Mouse (Mus musculus) gonadal fat pad, adult 2 months (tissue): ENCODE data around the gene Tcerg1l. TPM values are rescaled to one million over a fixed set of nuclear protein-coding genes. Genes with fewer than 3 reads are reported as not detected.

ENCODE experiments used
- DNase-seq: peaks from one replicate; pipeline ENCODE4 v3.0.0-alpha.2; 2012; ENCODE audit warnings: low read depth
- polyA plus RNA-seq: library from polyadenylated mRNA; depleted of rRNA; stranded (reverse); fragments of >200 nt; gene quantifications from 2 replicates; pipeline ENCODE4 v1.2.3, GENCODE M21; 2012

Tcerg1l gene
- polyA plus RNA-seq, 1 experiment = 0.43 TPM

DNA sequence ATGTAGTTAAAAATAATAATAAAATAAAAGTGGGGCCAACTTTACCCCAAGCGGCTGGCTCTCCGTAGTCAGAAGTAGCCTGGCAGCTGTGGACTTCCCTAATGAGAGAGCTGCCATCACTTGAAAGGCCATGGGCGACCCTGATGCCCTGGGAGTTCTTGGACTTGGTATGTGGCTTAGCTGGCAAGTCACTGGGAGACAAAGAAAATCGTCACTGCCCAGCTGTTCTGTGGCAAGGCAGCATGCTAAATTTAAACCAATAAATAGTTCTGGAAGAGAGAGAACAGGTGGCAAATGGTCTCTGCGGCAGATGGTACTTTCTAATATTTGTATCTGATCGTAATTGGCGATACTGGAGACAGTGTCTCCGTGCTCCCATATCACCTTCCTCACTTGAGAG, 40.1 kb downstream of the Tcerg1l start:
- no peak for DNase-seq

DNA sequence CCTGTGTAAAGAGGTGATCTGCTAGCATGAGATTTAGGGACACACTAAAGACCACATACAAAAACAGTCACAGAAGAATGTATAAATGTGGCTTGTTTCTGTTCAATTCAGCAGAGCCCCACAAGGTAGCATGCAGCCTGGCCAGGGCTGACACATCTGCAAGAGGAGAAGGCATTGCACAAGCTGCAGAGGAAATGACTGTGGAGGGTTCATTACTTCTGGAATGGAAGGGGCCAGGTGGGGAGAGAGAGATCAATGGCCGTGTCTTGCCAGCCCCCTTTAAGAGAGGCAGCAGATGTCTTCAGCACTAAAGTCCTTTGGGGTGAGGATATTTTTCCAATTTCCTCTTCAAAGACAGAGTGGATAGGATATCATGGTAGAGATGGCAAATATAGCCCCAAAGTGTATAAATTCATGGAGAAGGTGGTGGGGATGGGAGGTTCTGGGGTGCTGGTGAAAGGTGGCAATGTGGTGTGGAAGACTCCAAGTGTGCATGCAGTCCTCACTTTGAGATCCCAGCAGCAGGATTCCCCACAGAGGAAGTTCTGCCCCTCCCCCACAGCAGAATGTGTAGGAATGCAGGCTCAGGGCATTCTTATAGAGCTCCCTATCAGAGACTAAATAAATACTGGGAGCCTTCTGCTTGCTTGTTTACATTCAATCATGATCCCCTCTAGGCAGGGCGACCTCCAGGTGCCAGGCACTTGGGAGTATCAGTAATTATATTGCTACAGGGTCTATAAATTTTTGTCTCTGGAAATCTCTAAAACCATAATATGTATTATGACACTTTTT, 40.7 kb downstream of the Tcerg1l start:
- no peak for DNase-seq

DNA sequence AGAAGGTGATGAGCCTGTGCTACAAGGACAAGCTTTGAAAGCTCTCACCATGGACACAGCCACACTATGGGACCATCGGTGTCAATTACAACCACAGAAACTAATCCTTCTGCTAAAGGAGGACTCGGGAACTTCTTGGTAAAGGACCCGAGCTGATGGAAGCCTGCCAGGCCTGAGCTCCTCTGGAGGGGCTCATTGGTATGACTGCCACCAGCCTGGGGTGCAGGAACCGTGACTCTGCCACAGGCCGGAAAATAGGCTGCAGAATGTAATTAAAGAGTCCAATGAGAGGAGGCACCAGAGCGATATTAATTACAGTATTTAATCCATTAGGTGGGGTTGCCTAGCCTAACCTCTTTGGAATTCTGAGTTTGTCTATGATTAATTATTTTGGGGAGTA, 52.1 kb downstream of the Tcerg1l start:
- no peak for DNase-seq

DNA sequence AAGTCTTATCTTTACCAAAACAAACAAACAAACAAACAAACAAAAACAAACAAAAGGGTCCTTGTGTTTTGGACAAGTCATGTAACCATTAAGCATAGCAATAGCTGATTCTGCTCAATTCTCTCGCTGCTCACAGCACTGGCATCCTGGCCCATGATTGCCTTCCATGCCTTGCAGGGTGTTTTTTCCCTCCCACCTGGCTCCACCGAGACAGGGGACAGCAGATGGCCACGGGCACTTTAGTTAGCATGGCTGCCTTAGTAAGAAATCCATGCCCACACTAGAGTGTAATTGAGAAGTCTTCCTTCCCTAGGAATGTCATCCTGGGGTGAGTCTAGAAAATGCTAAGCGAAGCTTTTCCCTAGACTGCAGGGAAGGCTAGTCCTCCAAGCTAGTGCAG, 59.1 kb downstream of the Tcerg1l start:
- DNase-seq = no peak

DNA sequence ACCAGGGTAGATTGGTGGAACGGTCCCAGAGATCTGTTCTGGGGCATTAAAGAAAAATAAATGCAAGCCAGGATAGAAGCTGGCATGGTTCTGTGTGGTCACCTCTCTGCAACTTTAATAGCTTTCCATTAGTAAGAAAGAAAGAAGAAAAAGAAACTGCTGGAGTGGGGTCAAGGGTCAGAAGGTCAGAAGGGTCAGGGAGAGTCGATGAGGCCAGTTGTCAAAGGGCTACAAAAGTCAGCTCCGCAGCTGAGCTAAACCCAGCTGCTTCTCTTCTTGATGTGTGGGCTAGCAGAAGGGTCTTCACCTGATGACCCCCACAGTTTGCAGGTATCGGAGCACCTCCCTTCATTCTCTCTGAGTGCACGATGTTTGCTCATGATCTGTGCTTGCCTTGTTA, 59.6 kb downstream of the Tcerg1l start:
- no peak for DNase-seq

DNA sequence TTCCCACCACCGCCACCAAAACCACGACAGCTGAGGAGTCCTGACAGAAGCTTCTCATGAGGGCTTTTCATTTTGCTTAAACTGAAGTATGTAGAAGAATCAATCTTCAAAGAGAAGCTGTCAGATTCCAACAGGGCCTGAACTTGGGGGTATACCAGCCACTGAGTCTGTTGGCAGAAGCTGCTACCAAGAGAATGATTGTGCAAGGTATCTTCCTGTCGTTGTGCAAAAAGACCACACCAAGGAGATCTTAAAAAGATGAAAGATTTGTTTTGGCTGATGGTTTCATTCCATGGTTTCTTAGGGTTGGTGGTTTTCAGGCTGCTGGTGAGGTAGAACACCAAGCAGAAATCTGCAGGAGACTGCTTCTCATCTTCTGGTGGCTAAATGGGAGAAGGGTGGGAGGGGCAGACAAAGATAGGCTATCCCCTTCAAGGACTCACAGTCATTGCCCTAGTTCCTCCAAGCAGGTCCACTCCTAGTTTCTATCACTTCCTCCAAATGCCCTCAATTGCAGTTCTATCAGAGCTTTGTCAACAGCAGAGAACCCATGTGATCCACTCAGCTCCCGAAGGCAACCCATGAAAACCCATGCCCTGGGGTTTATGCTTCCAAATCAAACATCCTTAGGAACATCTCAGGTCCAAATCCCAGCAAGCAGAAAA, 64.9 kb downstream of the Tcerg1l start:
- no peak for DNase-seq

DNA sequence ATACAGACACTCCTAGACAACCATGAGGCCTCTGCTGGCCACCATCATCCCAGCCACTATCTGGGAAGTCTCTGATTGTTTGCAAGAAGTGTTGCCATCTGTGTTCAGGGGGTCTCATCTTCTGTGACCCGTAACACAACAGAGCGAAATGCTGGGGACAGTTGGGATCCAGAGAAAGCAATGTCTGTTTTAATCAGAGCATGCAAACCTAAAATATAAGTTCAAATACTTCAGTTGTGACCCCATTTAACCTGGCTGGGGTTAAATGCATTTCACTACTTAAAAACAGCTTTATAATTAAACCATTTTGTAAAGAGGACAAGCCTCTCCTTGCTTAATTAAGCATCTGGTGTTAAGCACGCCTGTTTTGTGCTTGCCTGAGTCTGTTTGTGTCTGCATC, 66.3 kb downstream of the Tcerg1l start:
- DNase-seq = no peak

DNA sequence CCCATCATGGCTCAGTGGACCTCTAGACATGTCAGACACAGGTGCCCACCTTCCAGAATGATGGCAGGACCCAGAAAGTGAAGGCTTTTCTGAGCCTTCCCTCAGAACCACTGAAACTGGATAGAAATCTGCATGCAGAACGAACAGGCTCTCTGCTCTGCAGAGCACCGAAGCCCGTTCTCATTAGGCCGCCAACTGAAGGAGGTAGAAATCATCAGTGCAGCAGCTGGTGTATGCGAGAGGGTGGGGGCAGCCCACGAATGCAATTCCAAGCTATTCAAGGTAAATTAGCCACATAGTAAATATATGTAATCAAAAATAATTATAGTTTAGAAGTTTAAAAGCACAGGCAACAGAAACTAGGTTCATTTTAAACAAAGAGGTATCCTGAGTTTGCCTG, 68.9 kb downstream of the Tcerg1l start:
- DNase-seq = no peak

DNA sequence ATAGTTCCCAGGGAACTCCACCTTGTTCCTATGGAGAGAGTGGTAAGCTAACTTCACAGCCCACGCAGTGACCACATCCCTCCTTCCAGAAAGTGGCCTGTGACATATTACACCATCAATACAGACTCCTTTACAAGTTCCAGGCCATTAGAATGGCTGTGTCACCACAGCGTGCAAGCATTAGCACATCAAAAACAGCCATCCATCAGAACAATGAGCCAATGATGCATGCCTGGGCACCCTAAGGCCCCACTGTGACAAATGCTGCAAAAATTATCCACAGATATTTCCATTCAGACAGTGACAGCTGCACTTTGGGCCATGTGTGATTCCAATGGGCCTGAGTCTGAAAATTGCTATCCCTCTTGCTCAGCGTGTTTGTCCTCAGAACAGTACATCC, 70.8 kb downstream of the Tcerg1l start:
- no peak for DNase-seq

DNA sequence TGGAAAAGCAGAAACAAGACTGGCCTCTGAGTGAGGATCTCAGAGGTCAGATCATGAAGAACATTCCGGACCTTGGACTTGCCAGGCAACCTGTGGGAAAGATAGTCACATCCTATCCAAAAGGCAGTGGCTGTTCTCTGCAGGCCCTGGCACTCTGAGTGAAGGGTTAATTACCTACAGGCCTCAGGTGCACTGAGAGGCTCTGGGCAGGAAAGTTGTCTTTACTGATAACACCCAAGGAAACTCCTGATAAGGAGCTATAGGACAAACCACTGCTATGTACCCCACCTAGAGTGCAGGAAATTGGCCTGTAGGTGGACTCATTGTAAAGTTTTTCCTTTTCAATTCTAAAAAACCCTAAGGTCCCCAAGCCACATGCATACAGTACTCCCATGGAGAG, 83.8 kb downstream of the Tcerg1l start:
- DNase-seq = no peak

DNA sequence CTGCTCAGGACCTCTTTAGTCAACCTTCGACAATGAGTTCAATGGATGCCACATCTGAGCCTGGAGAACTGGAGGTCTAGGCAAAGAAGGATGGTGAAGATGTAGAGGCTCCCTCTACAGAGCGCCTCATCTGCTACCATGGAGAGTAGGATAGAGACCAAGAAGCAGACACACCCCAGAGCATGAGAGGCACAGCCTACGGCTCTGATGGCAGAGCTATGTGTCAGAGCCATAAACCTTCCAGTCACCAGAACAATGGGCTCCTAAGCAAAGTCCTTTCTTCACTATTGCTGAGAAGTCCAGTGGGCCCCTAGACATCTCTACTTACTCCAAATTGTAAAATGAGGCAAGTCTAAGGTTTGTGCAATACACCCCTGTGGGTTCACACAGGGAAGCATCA, 91.4 kb downstream of the Tcerg1l start:
- no peak for DNase-seq

DNA sequence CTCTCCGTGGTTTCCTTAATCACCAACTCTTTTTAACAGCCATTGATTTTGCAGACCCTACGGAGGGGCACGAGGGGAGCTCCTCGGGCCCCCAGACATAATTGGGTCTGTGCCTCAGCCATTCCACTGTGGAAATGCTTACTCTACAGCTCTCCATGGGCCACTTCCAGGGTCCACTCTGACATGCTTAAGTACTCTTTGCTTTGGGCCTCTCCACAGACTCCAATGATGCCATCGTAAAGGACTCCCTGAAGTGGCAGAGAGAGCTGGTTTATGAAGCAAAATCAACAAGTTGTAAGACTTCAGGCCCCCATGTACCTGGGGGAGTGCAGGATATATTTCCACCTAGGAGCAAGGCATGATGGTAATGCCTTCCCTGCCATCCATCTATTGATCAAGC, 112.7 kb downstream of the Tcerg1l start:
- DNase-seq = no peak

DNA sequence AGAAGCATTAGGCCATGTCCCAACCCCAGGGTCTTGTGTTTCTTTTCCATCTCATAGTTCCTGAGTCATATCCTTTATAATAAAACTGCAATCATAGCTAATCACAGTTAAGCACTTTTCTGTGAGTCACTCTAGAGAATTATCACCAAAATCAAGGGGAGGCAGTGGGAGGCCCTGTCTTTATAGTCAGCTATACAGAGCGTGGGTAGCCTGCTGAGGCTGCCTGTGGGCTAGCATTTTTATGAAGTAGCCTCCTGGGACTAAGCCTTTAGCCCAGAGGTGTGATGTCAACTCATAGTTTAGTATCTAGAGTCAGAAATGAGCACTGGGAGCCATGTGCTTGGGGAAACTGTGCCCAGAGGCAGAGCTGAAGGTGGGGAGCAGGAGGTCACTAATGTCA, 122.3 kb downstream of the Tcerg1l start:
- no peak for DNase-seq

DNA sequence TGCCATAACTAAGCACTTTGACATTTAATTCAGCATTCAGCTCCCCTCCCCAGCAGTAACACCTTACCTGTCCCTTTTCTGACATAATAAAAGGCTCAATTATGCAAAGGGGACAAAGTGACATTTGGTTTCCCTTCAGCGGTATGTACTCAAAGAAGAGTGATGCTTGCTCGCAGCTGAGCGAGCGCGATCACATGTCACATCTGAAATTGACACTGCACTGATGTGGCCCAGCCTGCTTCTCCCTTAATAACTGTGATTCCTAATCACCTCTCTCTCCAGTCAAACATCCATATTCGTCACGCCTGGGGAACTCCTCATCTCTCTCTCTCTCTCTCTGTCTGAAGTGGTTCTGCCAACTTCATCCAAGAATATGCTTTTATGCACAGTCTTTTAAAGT, 126.2 kb downstream of the Tcerg1l start:
- DNase-seq = no peak

DNA sequence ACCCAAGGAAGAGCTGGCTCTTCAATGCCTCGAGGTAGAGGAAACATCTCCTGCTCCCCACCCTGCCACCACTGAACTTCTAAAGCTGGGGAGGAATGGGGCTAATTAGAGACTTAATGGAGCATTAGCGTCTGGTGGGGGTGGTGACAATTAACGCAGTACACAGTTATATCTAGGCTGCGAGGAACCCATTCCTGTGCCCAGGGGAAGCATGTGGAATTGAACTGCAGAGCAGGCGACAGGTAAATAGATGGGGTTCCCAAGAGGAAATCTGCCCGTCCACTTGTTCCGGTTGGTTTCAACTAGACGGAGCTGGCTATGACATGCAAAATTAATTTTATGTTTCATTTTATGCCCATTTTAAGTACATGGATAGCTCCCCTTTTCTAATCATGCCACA, 128.1 kb downstream of the Tcerg1l start:
- no peak for DNase-seq

DNA sequence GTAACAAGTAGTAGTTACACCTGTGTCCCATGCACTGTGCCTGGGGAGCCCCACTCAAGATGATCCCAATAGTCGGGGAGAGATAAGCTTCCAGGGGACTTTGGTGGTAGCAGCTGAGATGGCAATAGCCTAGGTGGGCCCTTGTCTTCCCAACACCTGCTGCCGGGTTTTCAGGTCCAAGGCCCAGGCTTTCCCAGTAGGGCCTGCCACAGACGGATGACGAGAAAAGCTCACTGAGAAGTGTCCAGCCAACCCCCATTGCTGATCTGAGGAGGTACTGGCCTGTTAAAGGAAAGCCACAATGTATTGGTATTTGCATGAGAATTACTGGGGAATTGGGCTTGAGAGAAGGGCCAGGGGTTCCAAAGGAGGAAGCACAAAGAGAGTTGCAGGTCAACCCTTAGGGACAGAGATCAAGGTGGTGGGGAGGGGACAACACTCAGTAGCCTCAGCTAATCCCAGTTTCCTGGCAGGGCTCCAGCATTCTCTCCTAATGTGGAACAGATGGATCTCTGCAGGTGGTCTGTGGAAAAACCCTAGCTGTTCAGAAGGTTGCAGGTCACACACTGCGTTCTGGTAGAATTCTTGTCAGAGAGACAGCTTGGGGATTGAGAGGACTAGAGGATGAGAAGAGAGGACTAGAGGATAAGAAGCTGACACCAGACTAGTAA, 129.4 kb downstream of the Tcerg1l start:
- no peak for DNase-seq

DNA sequence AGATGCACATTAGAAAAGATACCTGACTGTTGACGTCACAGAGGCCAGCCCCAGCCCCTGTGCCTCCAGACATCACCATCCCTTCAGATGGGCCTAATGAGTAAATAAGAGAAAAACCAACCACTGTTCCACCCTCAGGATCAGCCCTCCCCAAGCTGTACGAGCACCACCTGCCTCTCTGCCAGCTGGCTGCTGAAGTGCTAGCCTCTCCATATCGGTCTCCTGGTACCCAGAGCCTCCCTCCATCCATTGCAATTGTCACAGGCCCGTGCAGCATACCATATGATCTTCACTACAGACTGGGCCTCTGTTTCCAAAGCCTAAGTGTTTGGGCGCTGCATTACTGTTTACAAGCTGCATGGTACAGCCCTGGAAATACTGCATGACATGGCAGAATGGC, 148.9 kb downstream of the Tcerg1l start:
- no peak for DNase-seq

DNA sequence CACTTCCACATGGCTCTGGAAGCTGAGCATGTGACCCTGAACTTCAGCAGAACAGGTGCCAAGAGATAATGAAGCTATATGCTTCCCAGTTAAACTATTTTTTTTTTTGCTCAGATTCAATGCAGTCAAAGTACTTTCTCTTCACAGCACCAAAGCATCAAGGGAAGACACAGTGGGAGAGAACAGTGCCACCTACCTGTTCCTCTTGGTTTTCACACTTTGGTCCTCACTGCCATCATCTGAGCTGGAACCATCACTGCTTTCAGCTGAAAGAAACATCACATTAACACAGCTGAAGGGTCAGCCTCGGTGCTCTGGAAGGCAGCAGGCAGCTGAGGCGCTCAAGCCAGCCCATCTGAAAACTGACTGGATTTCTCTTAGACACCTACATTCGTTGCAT, 149.4 kb downstream of the Tcerg1l start:
- no peak for DNase-seq

DNA sequence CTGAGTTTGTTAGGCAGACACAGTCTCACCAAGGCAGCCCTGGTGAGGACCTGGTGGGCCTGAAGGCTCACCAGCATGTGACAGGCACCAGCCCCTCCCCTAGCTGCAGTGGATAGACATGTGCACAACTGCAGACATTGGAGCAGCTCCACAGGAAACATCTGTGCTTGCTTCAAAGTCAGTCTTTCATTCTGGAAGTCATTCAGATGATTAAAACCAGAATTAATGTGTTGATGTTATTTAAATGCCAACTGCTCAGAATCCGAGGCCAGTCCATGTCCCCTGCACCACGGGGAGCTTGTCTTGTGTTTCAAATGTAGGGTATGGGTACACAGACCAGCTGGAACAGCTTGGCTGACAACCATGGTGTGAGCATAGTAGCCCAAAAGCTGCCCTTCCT, 150.8 kb downstream of the Tcerg1l start:
- DNase-seq = no peak

DNA sequence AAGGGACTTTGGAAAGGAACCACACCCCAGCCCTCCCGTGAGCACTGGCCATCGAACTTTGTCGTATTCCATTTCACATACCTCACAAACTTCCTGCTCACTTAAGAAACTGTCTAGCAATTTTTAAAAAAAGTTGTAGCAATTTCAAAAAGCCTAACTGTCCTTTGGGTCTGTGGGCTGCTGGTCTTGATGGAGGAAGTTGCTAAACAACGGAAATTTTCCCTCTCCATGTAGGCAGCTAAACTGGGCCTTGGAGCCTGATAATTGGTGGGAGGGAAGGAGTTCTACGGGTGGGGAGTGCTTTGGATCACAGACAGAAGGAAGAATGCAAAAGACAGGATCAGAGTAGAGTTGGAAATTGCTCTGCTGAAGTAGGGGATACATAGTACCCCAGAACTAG, 155.3 kb downstream of the Tcerg1l start:
- DNase-seq = no peak

DNA sequence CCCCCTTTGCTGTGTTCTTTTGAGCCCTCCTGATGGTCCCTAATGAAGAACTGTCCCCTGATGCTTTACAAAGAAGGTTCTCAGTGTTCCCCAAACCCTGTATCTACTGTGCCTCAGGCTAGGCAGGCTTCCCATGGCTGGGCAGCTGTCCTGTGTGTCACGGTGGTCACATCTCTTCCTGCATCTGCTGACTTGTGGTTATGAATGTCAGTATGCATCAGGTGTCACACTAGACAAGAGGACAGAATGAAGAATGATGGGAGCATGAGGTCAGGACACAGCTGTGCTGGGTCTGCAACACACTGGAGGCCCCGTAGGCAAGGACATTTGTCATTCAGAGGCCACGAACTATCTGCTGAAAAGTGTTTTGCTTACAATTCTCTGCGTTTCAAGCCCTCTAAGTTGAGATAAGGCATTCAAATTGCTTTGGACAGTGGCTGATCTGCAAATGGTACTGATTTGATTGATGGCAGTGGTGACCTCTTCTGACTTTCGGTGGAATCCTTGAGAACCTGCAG, 159.8 kb downstream of the Tcerg1l start:
- DNase-seq = no peak

DNA sequence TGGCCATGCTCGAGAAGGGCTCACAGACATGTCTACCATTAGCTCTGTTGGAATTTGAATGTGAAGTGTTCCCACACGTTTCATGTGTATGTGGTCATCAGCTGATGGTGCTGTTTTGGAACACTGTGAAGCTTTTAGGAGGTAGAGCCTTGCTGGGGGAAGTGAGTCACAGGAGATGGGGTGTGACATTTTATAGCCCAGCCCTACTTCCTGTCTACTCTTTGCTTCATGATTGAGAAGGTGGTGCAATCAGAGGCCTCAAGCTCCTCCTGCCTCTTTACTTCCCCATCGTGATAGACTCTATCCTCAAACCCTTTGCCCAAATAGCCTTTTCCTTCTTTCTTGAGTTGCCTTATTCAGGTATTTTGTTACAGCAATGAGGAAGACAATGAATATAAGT, 173.3 kb downstream of the Tcerg1l start:
- no peak for DNase-seq

DNA sequence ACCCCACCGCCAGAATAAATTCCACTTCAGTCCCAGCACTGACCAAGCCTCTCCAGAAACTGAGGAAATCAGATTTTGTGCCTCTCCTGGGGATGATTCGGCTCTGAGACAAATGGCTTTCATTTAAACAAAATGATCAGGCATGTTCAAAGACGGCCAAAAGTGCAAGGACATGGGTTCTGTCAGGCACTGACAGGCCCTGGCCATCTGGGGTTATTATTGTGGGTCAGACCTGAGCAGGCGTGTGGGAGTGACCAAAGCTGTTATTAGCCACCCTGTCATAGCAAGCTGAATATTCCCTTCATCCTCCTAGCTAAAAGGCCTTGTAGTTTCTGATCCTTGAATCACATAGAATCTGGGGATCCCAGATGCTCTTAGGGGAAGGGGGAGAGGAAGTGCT, 174.6 kb downstream of the Tcerg1l start:
- DNase-seq = no peak
